Comparison of ENCODE assay signal across 9 mouse cellular contexts in the genomic region with DNA sequence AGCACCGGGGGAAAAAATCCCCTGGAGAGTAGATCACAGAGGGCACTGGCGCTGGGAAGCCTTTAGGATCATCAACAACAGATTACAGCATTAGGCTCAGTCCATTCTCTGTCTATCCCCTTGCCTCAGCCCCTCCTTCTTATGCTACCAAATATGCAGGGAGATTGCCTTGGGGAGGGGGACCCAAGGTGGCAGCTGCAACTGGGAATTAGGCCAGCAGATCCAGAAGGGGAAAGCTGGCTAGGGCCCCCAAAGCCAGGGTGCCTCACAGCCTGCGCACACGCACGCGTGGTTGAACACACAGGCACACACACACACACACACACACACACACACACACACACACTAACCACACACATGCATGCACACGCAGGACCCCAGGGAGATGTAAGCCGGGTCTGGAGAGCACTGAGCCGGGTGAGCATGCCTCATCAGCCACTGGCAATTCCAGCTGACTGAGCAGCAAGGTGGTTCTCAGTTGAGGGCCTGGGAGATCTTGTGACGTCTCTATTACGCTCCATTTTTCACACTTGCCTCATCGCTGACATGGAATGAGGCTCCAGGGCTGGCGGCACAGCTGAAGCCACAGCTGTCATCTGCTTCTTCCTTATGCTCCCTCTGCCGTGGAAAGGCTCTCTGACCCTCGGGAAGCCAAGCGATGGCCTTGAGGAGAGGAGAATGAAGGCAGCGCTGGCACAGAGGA. TPM values are rescaled to one million over a fixed set of nuclear protein-coding genes. Genes with fewer than 3 reads are reported as not detected.
DNase-seq lines count a peak whose midpoint lies in the region; ATAC-seq lines count a peak whose summit lies in the region.
"Had no signal": no experiment of that assay in that cellular context is flagged by ENCODE, and none has a peak within 500 bp of the region (broad histone marks: within the 10 kb centered on the region; RNA-seq: fewer than 3 reads in every experiment).

No protein-coding gene starts in this region.

- ATAC-seq in hindbrain, embryonic 11.5 days (ENCODE audit: low FRiP score), result peak; percentile 67
- peak; percentile 46; the same call in 1 of the 2 replicates for ATAC-seq in midbrain, embryonic 14.5 days (ENCODE audit: low FRiP score, low TSS enrichment)
- no peak for ATAC-seq in activated CD4-positive, CD25-positive, alpha-beta regulatory T cell, adult 4 months

- peaks cover 9% of the 10 kb centered on the region for H3K4me1 ChIP-seq in hindbrain, embryonic 11.5 days (replicated peaks; ENCODE audit: control insufficient read depth, insufficient read depth, low read length)
- H3K4me1 ChIP-seq in midbrain, embryonic 14.5 days (ENCODE audit: control insufficient read depth, insufficient read depth, low read length), result peaks cover 17% of the 10 kb centered on the region

- no peaks in the 10 kb centered on the region for H3K9me3 ChIP-seq in hindbrain, embryonic 11.5 days (ENCODE audit: control insufficient read depth, low read length)
- H3K9me3 ChIP-seq in midbrain, embryonic 14.5 days (ENCODE audit: control insufficient read depth, low read length), result no peaks in the 10 kb centered on the region
- H3K9me3 ChIP-seq: G1E had no signal

- H3K9ac ChIP-seq in hindbrain, embryonic 11.5 days (ENCODE audit: low read depth, low read length), result no peak overlapping the region
- 0 out of 2 replicates have a peak overlapping the region, but pooled peaks have one; percentile 26 for H3K9ac ChIP-seq in midbrain, embryonic 14.5 days (replicated peaks; ENCODE audit: low read length)

- 45% methylated on average over 17 of the region's 17 CpGs for WGBS in hindbrain, embryonic 11.5 days
- 21% methylated on average over 17 of the region's 17 CpGs for WGBS in midbrain, embryonic 14.5 days

- peaks cover 21% of the 10 kb centered on the region for H3K27me3 ChIP-seq in hindbrain, embryonic 11.5 days (ENCODE audit: control insufficient read depth, insufficient read depth, low read length)
- peaks cover 19% of the 10 kb centered on the region for H3K27me3 ChIP-seq in midbrain, embryonic 14.5 days (ENCODE audit: control insufficient read depth, insufficient read depth, low read length)

- peak; percentile 57 for DNase-seq in embryo, embryonic 10 days (ENCODE audit: low spot score)
- DNase-seq in embryo, embryonic 10.5 days (ENCODE audit: low spot score), result no peak
- DNase-seq in right cerebral cortex, adult 18-20 months, result peak; percentile 68
- DNase-seq in right cerebral cortex, postnatal 10 days (ENCODE audit: low spot score in 2 of 2), result no peak
- DNase-seq in hindbrain, embryonic 11.5 days (ENCODE audit: low spot score), result peak; percentile 53
- peak; percentile 65 for DNase-seq in midbrain, embryonic 14.5 days
- no peak for DNase-seq in urinary bladder, postnatal 4 days (ENCODE audit: low spot score in 2 of 2)

- H3K27ac ChIP-seq in hindbrain, embryonic 11.5 days (ENCODE audit: low read depth, low read length), result peak overlapping the region; percentile 58; the same call in 1 of the 2 replicates
- H3K27ac ChIP-seq in midbrain, embryonic 14.5 days (replicated peaks; ENCODE audit: low read depth, low read length), result no peak overlapping the region

- H3K36me3 ChIP-seq in hindbrain, embryonic 11.5 days (ENCODE audit: control insufficient read depth, insufficient read depth, low read length), result no peaks in the 10 kb centered on the region
- H3K36me3 ChIP-seq in midbrain, embryonic 14.5 days (ENCODE audit: control insufficient read depth, insufficient read depth, low read length), result no peaks in the 10 kb centered on the region
- H3K36me3 ChIP-seq: G1E had no signal

- peak overlapping the region; percentile 6; the same call in 1 of the 2 replicates for H3K4me2 ChIP-seq in hindbrain, embryonic 11.5 days (replicated peaks; ENCODE audit: low read depth, low read length)
- H3K4me2 ChIP-seq in midbrain, embryonic 14.5 days (ENCODE audit: low read length), result peak overlapping the region; percentile 37

- no peak overlapping the region for H3K4me3 ChIP-seq in hindbrain, embryonic 11.5 days (ENCODE audit: low read depth, low read length)
- no peak overlapping the region for H3K4me3 ChIP-seq in midbrain, embryonic 14.5 days (replicated peaks; ENCODE audit: low read depth, low read length)

RNA-seq across cellular contexts. Expression of a gene that starts 7.7 kb away (rescaled TPM):
- 5.0 and 7.6 TPM in 2 replicates for polyA plus RNA-seq in hindbrain, embryonic 11.5 days (2014; fragmentation: Nextera tagmentation; extraction: Ambion mirVana)
- polyA plus RNA-seq in midbrain, embryonic 14.5 days (2014; fragmentation: Nextera tagmentation; extraction: Ambion mirVana), result 6.6 and 6.9 TPM in 2 replicates
- polyA plus RNA-seq in activated CD4-positive, CD25-positive, alpha-beta regulatory T cell, adult 4 months (2017; shearing (Covaris generic)), result under 1 TPM in 1 of 2 experiments, not detected in 1; 0.54 TPM
- polyA plus RNA-seq: G1E had no signal

RNA-seq across cellular contexts. Expression of a gene that starts 28.5 kb away (rescaled TPM):
- polyA plus RNA-seq in hindbrain, embryonic 11.5 days (2014; fragmentation: Nextera tagmentation; extraction: Ambion mirVana), result 41.2 and 44.1 TPM in 2 replicates
- 14.6 and 18.6 TPM in 2 replicates for polyA plus RNA-seq in midbrain, embryonic 14.5 days (2014; fragmentation: Nextera tagmentation; extraction: Ambion mirVana)
- polyA plus RNA-seq in activated CD4-positive, CD25-positive, alpha-beta regulatory T cell, adult 4 months (2017; shearing (Covaris generic)), result 10 to 100 TPM; 26.8 to 37.1 TPM

RNA-seq across cellular contexts. Expression of a gene that starts 49.1 kb away (rescaled TPM):
- 104 and 106 TPM in 2 replicates for polyA plus RNA-seq in hindbrain, embryonic 11.5 days (2014; fragmentation: Nextera tagmentation; extraction: Ambion mirVana)
- 95.6 and 106 TPM in 2 replicates for polyA plus RNA-seq in midbrain, embryonic 14.5 days (2014; fragmentation: Nextera tagmentation; extraction: Ambion mirVana)
- 100 to 1,000 TPM; 122 to 135 TPM for polyA plus RNA-seq in activated CD4-positive, CD25-positive, alpha-beta regulatory T cell, adult 4 months (2017; shearing (Covaris generic))

RNA-seq across cellular contexts. Expression of a gene that starts 51.7 kb away (rescaled TPM):
- polyA plus RNA-seq in hindbrain, embryonic 11.5 days (2014; fragmentation: Nextera tagmentation; extraction: Ambion mirVana), result 46.8 and 57.2 TPM in 2 replicates
- 29.1 and 37.2 TPM in 2 replicates for polyA plus RNA-seq in midbrain, embryonic 14.5 days (2014; fragmentation: Nextera tagmentation; extraction: Ambion mirVana)
- polyA plus RNA-seq in activated CD4-positive, CD25-positive, alpha-beta regulatory T cell, adult 4 months (2017; shearing (Covaris generic)), result 10 to 100 TPM; 18.3 to 19.0 TPM

Comparison
In these comparisons a context has a peak if more than half of its experiments do, and no peak if none do; other contexts are left out.
1. DNase-seq: peak in embryo, embryonic 10 days (single experiment), right cerebral cortex, adult 18-20 months (single experiment), hindbrain, embryonic 11.5 days (single experiment) and midbrain, embryonic 14.5 days (single experiment); none in embryo, embryonic 10.5 days (single experiment), right cerebral cortex, postnatal 10 days (0 of 2) and urinary bladder, postnatal 4 days (0 of 2).